Mouse (Mus musculus) ES-CJ7 (cell line): Measurements from ENCODE around the gene Anxa6.

Experiments used
- DNase-seq: peaks from one replicate; pipeline ENCODE4 v3.0.0; 2011; ENCODE audit warnings: low read depth, low spot score

Anxa6 gene

DNA sequence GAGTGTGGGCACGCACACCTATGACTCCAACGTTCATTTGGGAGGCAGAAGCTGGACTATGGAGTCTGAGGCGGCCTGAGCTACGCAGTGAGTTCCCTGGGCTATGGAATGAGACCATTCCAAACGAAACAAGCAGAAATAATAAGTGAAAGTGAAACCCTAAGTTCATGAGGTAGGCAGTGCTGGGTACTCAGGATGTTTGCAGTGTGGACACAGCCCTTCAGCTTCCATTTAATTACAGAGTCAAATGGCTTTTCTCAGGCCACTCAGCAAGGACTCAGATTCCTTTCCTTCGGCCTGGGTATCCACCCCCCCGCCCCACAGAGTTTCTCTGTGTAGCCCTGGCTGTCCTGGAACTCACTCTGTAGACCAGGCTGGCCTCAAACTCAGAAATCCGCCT, 103.5 kb downstream of the Anxa6 start:
- DNase-seq, result no peak

DNA sequence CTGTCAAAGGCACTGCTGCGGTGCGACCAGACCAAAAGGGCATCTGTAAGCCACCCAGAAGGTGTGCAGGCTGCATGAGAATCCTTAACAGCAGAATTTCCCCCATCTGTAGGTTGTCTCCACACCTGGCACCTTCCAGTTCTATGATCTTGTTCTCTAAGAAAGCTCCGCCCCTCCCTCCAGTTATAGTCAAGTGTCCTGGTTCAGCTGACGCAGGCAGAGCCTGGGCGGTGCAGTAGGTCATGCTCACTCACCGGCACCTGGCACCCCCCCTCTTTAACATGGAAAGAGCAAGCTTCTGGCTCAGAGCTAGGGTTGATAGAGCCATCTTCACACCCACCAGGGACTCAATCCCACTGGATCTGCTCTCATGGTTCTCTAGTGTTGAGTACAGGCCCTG, 104.0 kb downstream of the Anxa6 start:
- DNase-seq, result no peak
